Mouse (Mus musculus): Measurements from ENCODE around the gene Rasgef1b. TPM values are rescaled to one million over a fixed set of nuclear protein-coding genes. Genes with fewer than 3 reads are reported as not detected.
A peak's percentile ranks its signal among the peaks of the same experiment; 100 is the strongest.
"Not testable (repeated sequence)": the region's sequence is repeated elsewhere in the genome, so short reads cannot be mapped to it uniquely, and the experiment has no call there.

The Rasgef1b gene
- polyA plus RNA-seq, 1 experiment = 0.26 TPM

DNA sequence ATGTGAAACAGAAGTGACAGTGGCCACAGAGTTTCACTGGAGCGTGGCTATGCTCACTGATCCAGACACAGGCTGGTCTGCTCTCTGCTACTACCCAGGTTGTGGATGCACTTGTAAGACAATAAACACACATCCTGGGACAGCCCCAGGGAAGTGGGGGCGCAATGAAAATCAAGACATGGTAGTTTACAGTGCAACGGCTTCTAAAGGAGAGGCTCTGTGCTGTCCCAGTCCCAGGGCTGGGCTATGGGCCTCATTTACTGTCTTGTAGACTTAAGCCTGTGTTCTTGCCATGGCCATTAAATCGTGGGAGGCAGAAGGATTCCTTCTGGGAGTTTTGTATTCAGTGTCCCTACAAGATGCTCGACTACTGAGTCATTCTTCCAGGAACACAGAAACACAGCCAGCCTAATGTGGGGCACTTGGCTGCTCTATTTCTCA, 504.3 kb downstream of the Rasgef1b start:
- no peak for TF ChIP-seq POLR2A (IDR thresholded peaks at IDR 0.05; ENCODE audit: insufficient read length, low read depth)
- H3K4me3 ChIP-seq = no peak overlapping the region
- H3K27me3 ChIP-seq (ENCODE audit: control insufficient read depth, insufficient read depth, insufficient read length) = no peaks in the 10 kb centered on the region
- H3K79me2 ChIP-seq (ENCODE audit: control insufficient read depth, insufficient read depth) = no peaks in the 10 kb centered on the region
- H3K4me2 ChIP-seq (ENCODE audit: low read depth) = peak overlapping the region; percentile 41
- no peak overlapping the region for H3ac ChIP-seq (ENCODE audit: control insufficient read depth, insufficient read length)
- no peaks in the 10 kb centered on the region for H3K36me3 ChIP-seq (ENCODE audit: control insufficient read depth, insufficient read depth)

DNA sequence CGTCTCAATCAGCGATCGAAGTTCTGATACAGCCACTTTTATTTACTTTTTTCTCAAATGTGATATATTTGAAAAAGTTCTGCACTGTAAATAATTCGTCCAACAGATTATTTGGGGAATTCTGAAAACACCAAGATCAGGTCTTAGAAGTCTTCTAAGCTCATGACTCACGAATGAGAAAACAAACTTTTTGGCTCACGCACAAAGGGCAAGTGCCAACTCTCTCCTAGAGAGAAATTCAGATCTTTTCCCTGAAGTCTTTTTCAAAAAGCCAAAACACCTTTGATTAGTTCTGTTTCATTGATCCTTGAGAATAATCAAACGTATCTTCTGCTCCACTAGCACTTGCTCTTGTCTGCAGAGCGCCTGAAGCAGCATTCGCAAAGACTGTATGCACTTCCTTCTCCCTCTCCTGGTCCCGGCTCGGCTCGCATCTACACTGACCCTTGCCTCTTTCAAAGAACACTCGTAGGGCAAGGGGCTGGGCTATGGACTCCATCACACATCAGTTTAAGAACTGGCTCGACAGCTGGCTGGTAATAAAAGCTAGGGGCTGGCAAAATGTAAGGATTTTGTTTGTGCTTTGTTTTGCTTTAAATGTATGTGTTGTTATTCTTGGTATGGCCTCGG, 504.9 kb downstream of the Rasgef1b start:
- TF ChIP-seq TCF12 (IDR thresholded peaks at IDR 0.05; ENCODE audit: insufficient read depth, poor library complexity, severe bottlenecking) (no peak), MYOG (IDR thresholded peaks at IDR 0.05; ENCODE audit: control insufficient read depth in 1 of 3, insufficient read depth in 1 of 3, insufficient read length in 2 of 3, low read depth in 2 of 3) (no peak), POLR2A (IDR thresholded peaks at IDR 0.05; ENCODE audit: insufficient read length, low read depth) (no peak), REST (IDR thresholded peaks at IDR 0.05; ENCODE audit: insufficient read depth, insufficient read length) (no peak), POLR2AphosphoS2 (IDR thresholded peaks at IDR 0.05; ENCODE audit: insufficient read length, low read depth) (no peak), MAX (IDR thresholded peaks at IDR 0.05; ENCODE audit: low read depth) (no peak), TCF3 (IDR thresholded peaks at IDR 0.05; ENCODE audit: insufficient read length, low read depth) (no peak), E2F4 (IDR thresholded peaks at IDR 0.05; ENCODE audit: insufficient read depth) (no peak), SRF (IDR thresholded peaks at IDR 0.05; ENCODE audit: control insufficient read depth, insufficient read length, low read depth) (no peak), MYOD1 (IDR thresholded peaks at IDR 0.05; ENCODE audit: control insufficient read depth in 1 of 3, insufficient read length in 2 of 3, low read depth in 2 of 3) (no peak), USF1 (IDR thresholded peaks at IDR 0.05; ENCODE audit: low read depth) (no peak), CEBPB (IDR thresholded peaks at IDR 0.05; ENCODE audit: insufficient read depth, poor library complexity, severe bottlenecking) (no peak)
- Histone ChIP-seq H3K4me2 (ENCODE audit: low read depth) (peak overlapping the region; percentile 41), H3K36me3 (ENCODE audit: control insufficient read depth, insufficient read depth) (no peaks in the 10 kb centered on the region), H3ac (ENCODE audit: control insufficient read depth, insufficient read length) (no peak overlapping the region), H3K27me3 (ENCODE audit: control insufficient read depth, insufficient read depth, insufficient read length) (no peaks in the 10 kb centered on the region), H3K4me3 (no peak overlapping the region), H3K79me2 (ENCODE audit: control insufficient read depth, insufficient read depth) (no peaks in the 10 kb centered on the region)

DNA sequence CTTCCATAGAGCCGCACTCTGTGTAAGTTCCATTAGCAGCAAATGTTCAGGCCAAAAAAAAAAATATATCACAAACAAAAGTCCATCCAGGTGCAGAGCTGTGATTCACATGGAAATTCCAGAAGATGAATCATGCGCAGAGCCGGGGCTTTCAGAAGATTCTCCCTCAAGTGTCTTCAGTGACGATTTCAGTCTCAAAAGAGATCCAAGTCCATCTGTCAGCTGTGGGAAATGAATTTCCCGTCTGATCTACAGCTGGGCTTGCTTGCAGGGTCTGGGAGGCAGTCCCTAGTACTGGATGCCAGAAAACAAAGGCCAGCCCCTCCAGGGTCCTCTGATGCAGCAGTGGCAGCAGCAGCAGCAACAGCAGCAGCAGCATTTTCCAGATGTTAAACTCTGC, 510.5 kb downstream of the Rasgef1b start:
- no peak overlapping the region for H3K4me3 ChIP-seq
- peak overlapping the region; percentile 12 for H3K4me2 ChIP-seq (ENCODE audit: low read depth)
- H3ac ChIP-seq (ENCODE audit: control insufficient read depth, insufficient read length) = no peak overlapping the region
- no peaks in the 10 kb centered on the region for H3K36me3 ChIP-seq (ENCODE audit: control insufficient read depth, insufficient read depth)
- no peaks in the 10 kb centered on the region for H3K79me2 ChIP-seq (ENCODE audit: control insufficient read depth, insufficient read depth)
- TF ChIP-seq MYOG (IDR thresholded peaks at IDR 0.05; ENCODE audit: control insufficient read depth in 1 of 3, insufficient read depth in 1 of 3, insufficient read length in 2 of 3, low read depth in 2 of 3) (no peak), REST (IDR thresholded peaks at IDR 0.05; ENCODE audit: insufficient read depth, insufficient read length) (no peak), TCF3 (IDR thresholded peaks at IDR 0.05; ENCODE audit: insufficient read length, low read depth) (no peak), SRF (IDR thresholded peaks at IDR 0.05; ENCODE audit: control insufficient read depth, insufficient read length, low read depth) (no peak), CEBPB (IDR thresholded peaks at IDR 0.05; ENCODE audit: insufficient read depth, poor library complexity, severe bottlenecking) (no peak), TCF12 (IDR thresholded peaks at IDR 0.05; ENCODE audit: insufficient read depth, poor library complexity, severe bottlenecking) (no peak), MAX (IDR thresholded peaks at IDR 0.05; ENCODE audit: low read depth) (no peak), POLR2A (IDR thresholded peaks at IDR 0.05; ENCODE audit: insufficient read length, low read depth) (no peak), USF1 (IDR thresholded peaks at IDR 0.05; ENCODE audit: low read depth) (no peak), E2F4 (IDR thresholded peaks at IDR 0.05; ENCODE audit: insufficient read depth) (no peak), MYOD1 (IDR thresholded peaks at IDR 0.05; ENCODE audit: control insufficient read depth in 1 of 3, insufficient read length in 2 of 3, low read depth in 2 of 3) (no peak)
- H3K27me3 ChIP-seq (ENCODE audit: control insufficient read depth, insufficient read depth, insufficient read length) = no peaks in the 10 kb centered on the region

DNA sequence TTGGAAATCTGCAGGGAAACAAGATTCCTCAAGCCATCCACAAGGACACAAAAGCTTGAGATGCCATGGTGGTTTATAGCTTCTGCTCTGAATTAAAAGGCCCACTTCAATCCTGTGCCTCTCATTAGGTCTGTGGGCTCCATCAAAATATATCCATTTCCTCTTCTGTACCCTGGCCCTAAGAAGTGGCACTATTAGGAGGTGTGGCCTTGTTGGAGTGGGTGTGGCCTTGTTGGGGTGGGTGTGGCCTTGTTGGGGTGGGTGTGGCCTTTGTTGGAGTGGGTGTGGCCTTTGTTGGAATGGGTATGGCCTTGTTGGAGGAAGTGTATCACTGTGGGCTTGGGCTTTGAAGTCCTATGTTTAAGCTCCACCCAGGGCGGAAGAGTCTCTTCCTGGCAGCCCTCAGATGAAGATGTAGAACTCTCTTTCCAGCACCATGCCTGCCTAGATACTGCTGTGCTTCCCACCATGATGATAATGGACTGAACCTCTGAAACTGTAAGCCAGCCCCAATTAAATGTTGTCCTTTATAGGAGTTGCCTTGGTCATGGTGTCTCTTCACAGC, 512.2 kb downstream of the Rasgef1b start:
- H3ac ChIP-seq (ENCODE audit: control insufficient read depth, insufficient read length); H3K27me3 ChIP-seq (ENCODE audit: control insufficient read depth, insufficient read depth, insufficient read length); H3K36me3 ChIP-seq (ENCODE audit: control insufficient read depth, insufficient read depth); H3K4me2 ChIP-seq (ENCODE audit: low read depth); H3K4me3 ChIP-seq; H3K79me2 ChIP-seq (ENCODE audit: control insufficient read depth, insufficient read depth): not testable (repeated sequence)

DNA sequence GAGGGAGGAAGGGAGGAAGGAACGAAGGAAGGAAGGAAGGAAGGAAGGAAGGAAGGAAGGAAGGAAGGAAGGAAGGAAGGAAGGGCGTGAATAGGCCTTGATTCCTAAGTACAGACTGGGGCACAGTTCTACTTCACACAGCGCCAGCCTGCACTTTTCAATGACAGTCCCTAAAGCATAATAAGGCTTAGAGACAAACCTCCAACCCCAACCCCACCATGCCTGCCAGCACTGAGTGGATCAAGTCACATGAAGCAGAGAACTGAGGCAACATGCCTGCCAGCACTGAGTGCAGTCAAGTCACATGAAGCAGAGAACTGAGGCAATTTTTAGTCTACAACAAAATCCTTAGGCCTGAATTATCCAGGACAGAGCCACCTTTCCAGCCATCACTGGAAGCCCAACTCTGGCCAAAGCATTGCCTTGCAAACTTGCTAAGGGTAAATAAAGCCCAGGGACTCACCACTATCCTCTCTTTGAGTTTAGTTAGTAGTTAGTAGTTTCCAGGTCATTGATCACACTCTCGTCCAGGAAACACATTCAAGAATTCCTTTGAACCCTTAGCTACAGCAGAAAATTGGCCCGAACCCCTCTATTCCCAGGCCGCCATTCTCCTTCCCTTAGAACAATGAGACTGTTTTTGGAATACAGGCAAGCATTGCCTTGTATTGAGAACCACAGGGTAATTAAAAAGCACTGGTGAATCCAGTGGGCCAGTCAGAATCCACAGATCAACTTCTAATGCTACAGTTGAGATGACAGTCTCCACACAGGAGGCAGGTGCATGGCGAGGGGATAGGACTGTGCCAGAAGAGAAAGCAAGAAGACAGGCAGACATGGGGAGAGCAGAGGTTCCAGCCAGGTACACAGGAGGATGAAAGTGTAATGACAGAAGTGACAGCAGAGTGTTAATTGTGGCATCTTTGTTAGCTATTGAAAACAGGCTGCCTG, 513.4 kb downstream of the Rasgef1b start:
- no peaks in the 10 kb centered on the region for H3K36me3 ChIP-seq (ENCODE audit: control insufficient read depth, insufficient read depth)
- TF ChIP-seq TCF3 (IDR thresholded peaks at IDR 0.05; ENCODE audit: insufficient read length, low read depth) (no peak), MAX (IDR thresholded peaks at IDR 0.05; ENCODE audit: low read depth) (no peak), MYOD1 (IDR thresholded peaks at IDR 0.05; ENCODE audit: control insufficient read depth in 1 of 3, insufficient read length in 2 of 3, low read depth in 2 of 3) (no peak), POLR2A (IDR thresholded peaks at IDR 0.05; ENCODE audit: insufficient read length, low read depth) (no peak), POLR2AphosphoS2 (IDR thresholded peaks at IDR 0.05; ENCODE audit: insufficient read length, low read depth) (no peak), USF1 (IDR thresholded peaks at IDR 0.05; ENCODE audit: low read depth) (no peak), SRF (IDR thresholded peaks at IDR 0.05; ENCODE audit: control insufficient read depth, insufficient read length, low read depth) (no peak), E2F4 (IDR thresholded peaks at IDR 0.05; ENCODE audit: insufficient read depth) (no peak)
- no peaks in the 10 kb centered on the region for H3K79me2 ChIP-seq (ENCODE audit: control insufficient read depth, insufficient read depth)
- no peak overlapping the region for H3ac ChIP-seq (ENCODE audit: control insufficient read depth, insufficient read length)
- peak overlapping the region; percentile 1 for H3K4me2 ChIP-seq (ENCODE audit: low read depth)
- no peak overlapping the region for H3K4me3 ChIP-seq
- H3K27me3 ChIP-seq (ENCODE audit: control insufficient read depth, insufficient read depth, insufficient read length) = no peaks in the 10 kb centered on the region
